Mouse (Mus musculus): ENCODE data around the gene Gfi1. TPM values are rescaled to one million over a fixed set of nuclear protein-coding genes. Genes with fewer than 3 reads are reported as not detected.

Gfi1 gene
- not detected in 2 replicates for polyA plus RNA-seq (2014; fragmentation: Nextera tagmentation; extraction: Ambion mirVana)

DNA sequence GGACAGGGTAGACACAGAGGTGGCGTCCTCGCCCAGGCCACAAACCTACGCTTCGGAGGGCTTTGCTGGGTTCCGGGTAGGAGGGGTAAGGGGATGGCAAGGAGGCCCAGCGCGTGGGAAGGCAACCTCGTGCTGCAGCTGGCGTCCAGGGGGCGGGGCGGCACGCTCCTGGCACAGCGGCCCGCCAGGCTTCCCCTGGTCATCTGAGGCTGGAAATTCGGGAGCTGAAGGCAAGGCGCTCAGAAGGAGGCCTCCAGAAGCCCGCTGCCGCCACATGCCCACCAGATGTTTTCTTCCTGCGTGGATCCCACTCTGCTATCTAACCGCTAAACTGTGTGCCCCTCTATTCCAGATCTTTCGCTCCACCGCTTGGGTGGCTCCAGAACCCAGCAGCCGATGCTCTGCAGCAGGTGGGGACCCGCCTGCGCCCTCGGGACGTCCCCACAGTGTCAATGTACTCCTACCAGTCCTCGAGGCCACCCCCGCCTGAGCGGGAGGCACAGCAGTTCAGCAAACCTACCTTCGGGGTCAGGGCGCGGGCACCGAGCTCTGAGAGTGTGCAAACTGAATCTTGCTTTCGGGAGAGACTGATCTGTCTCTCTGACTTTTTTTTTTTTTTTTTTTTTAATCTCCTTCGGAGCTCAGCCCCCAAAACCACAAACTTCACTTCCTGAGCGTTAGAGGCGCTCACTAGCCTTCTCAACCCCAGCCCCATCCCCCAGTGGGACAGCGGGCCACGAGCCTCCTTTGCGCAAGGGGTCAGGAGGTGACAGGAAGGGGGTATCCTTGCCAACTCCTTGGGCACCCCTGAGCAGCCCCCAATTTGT lies at the start of gene Gfi1:
Gene Gfi1 (minus strand): TSS at position 602 of the 827 bp plus-strand sequence.
- Histone ChIP-seq H3K36me3 (ENCODE audit: control insufficient read depth, insufficient read depth, low read length) (no peaks in the 10 kb centered on the region), H3K27ac (replicated peaks; ENCODE audit: low read depth, low read length) (no peak within 1 kb of the TSS), H3K9me3 (ENCODE audit: control insufficient read depth, low read length) (no peaks in the 10 kb centered on the region), H3K4me1 (ENCODE audit: control insufficient read depth, insufficient read depth, low read length) (peaks cover 23% of the 10 kb centered on the region), H3K4me3 (replicated peaks; ENCODE audit: low read depth, low read length) (peak within 1 kb of the TSS; percentile 15), H3K9ac (replicated peaks; ENCODE audit: low read length) (no peak within 1 kb of the TSS), H3K27me3 (ENCODE audit: control insufficient read depth, insufficient read depth, low read length) (peaks cover 83% of the 10 kb centered on the region), H3K4me2 (ENCODE audit: low read length) (peak within 1 kb of the TSS; percentile 43)
- no peak; the same call in 1 of the 2 replicates for ATAC-seq (ENCODE audit: low FRiP score, low TSS enrichment)
- WGBS: under 1% methylated on average over 41 of the region's 41 CpGs
- peak; percentile 30 for DNase-seq

DNA sequence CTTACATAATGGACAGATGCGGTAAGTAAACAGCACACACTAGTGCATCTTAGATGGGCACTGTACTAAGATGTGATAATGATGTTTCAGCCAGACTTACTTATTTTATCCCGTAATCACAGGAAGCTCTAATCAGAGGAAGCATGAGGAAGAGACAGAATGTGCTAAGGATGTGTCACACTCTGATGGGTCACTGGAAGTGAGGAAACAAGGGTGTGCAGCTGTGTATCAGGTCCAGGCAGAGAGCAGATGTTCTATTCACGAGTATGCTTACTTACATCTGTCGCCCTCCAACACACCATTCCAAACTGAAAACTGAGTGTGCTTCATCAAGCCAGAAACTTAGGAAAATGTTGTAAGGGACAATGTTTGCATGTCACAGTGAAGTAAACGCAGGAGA lies 46.2 kb upstream of the Gfi1 start:
- WGBS: 92% methylated on average over 5 of the region's 5 CpGs
- no peaks in the 10 kb centered on the region for H3K9me3 ChIP-seq (ENCODE audit: control insufficient read depth, low read length)
- no peak overlapping the region for H3K4me3 ChIP-seq (replicated peaks; ENCODE audit: low read depth, low read length)
- no peak overlapping the region for H3K9ac ChIP-seq (replicated peaks; ENCODE audit: low read length)
- ATAC-seq (ENCODE audit: low FRiP score, low TSS enrichment): no peak
- DNase-seq: no peak
- H3K27me3 ChIP-seq (ENCODE audit: control insufficient read depth, insufficient read depth, low read length): no peaks in the 10 kb centered on the region
- H3K4me2 ChIP-seq (ENCODE audit: low read length): no peak overlapping the region
- no peak overlapping the region for H3K27ac ChIP-seq (replicated peaks; ENCODE audit: low read depth, low read length)
- H3K36me3 ChIP-seq (ENCODE audit: control insufficient read depth, insufficient read depth, low read length): peaks cover 3% of the 10 kb centered on the region; the same call in 1 of the 2 replicates
- no peaks in the 10 kb centered on the region for H3K4me1 ChIP-seq (ENCODE audit: control insufficient read depth, insufficient read depth, low read length)

DNA sequence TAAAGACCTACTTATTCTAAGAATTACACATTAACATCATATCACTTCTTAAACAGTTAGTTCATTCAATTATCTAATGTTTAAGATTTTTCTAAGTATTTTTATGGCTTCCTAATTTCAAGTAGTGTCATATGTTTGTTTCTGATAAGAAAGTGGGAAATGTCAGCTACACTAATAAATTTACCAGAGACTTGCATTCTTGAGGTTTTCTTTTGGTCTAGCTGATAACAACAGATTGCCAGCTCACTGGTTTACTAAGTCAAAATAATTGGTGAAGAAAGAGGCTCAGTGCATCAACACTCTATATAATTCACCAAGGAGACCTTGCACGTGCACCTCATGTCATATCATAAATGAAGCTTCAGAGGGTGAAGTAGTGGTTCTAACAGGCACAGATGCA lies 42.4 kb upstream of the Gfi1 start:
- no peaks in the 10 kb centered on the region for H3K4me1 ChIP-seq (ENCODE audit: control insufficient read depth, insufficient read depth, low read length)
- H3K36me3 ChIP-seq (ENCODE audit: control insufficient read depth, insufficient read depth, low read length): peaks cover 3% of the 10 kb centered on the region; the same call in 1 of the 2 replicates
- no peak overlapping the region for H3K4me2 ChIP-seq (ENCODE audit: low read length)
- DNase-seq (no peak), ATAC-seq (ENCODE audit: low FRiP score, low TSS enrichment) (no peak)
- H3K27ac ChIP-seq (replicated peaks; ENCODE audit: low read depth, low read length): no peak overlapping the region
- no peak overlapping the region for H3K9ac ChIP-seq (replicated peaks; ENCODE audit: low read length)
- H3K27me3 ChIP-seq (ENCODE audit: control insufficient read depth, insufficient read depth, low read length): no peaks in the 10 kb centered on the region
- WGBS: 95% methylated on average over 1 of the region's 1 CpGs
- no peaks in the 10 kb centered on the region for H3K9me3 ChIP-seq (ENCODE audit: control insufficient read depth, low read length)
- H3K4me3 ChIP-seq (replicated peaks; ENCODE audit: low read depth, low read length): no peak overlapping the region

DNA sequence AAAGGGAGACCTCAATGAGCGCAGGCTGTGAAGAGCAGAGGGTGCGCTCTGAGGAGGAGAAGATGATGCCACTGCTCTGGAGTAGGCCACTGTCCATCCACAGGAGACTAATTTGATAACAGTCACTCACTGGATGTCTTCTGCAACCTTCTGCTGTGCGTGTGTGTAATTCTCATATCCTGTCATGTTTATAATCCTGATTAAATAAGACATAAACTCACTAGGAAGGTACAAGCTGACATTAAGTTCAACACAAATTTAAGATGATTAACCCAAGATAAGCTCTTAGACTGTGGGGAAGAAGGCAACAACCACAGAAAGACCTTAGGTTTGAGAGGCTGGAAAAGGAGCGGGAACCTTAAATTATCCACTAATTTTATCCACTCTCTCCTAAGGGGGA lies 40.1 kb upstream of the Gfi1 start:
- H3K27ac ChIP-seq (replicated peaks; ENCODE audit: low read depth, low read length): no peak overlapping the region
- WGBS: 94% methylated on average over 4 of the region's 4 CpGs
- no peak overlapping the region for H3K4me3 ChIP-seq (replicated peaks; ENCODE audit: low read depth, low read length)
- H3K4me2 ChIP-seq (ENCODE audit: low read length): no peak overlapping the region
- no peaks in the 10 kb centered on the region for H3K27me3 ChIP-seq (ENCODE audit: control insufficient read depth, insufficient read depth, low read length)
- H3K36me3 ChIP-seq (ENCODE audit: control insufficient read depth, insufficient read depth, low read length): no peaks in the 10 kb centered on the region
- ATAC-seq (ENCODE audit: low FRiP score, low TSS enrichment) (no peak), DNase-seq (no peak)
- no peaks in the 10 kb centered on the region for H3K9me3 ChIP-seq (ENCODE audit: control insufficient read depth, low read length)
- no peak overlapping the region for H3K9ac ChIP-seq (replicated peaks; ENCODE audit: low read length)
- no peaks in the 10 kb centered on the region for H3K4me1 ChIP-seq (ENCODE audit: control insufficient read depth, insufficient read depth, low read length)

DNA sequence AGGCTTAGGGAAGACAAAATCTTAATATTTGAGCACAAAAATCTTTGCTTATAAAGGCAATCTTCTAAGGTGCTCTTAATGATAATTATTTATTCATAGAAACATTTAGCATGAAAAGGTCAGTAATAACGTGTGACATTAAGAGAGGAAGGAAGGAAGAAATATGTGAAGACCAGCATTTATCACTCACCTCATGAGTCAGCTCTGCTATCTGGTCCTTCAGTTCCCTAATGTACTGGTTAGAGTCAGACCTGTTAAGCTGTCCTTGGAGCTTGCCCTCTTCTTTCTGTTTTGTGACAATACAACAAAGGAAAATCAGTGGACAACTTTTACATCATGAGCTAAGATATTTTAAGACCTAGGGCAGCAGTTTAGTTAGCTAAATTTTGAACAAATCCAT lies 38.6 kb upstream of the Gfi1 start:
- ATAC-seq (ENCODE audit: low FRiP score, low TSS enrichment) (no peak), DNase-seq (no peak)
- no peaks in the 10 kb centered on the region for H3K27me3 ChIP-seq (ENCODE audit: control insufficient read depth, insufficient read depth, low read length)
- H3K4me1 ChIP-seq (ENCODE audit: control insufficient read depth, insufficient read depth, low read length): no peaks in the 10 kb centered on the region
- H3K36me3 ChIP-seq (ENCODE audit: control insufficient read depth, insufficient read depth, low read length): no peaks in the 10 kb centered on the region
- H3K4me3 ChIP-seq (replicated peaks; ENCODE audit: low read depth, low read length): no peak overlapping the region
- H3K9ac ChIP-seq (replicated peaks; ENCODE audit: low read length): no peak overlapping the region
- 83% methylated on average over 1 of the region's 1 CpGs for WGBS
- no peak overlapping the region for H3K4me2 ChIP-seq (ENCODE audit: low read length)
- no peak overlapping the region for H3K27ac ChIP-seq (replicated peaks; ENCODE audit: low read depth, low read length)
- no peaks in the 10 kb centered on the region for H3K9me3 ChIP-seq (ENCODE audit: control insufficient read depth, low read length)

DNA sequence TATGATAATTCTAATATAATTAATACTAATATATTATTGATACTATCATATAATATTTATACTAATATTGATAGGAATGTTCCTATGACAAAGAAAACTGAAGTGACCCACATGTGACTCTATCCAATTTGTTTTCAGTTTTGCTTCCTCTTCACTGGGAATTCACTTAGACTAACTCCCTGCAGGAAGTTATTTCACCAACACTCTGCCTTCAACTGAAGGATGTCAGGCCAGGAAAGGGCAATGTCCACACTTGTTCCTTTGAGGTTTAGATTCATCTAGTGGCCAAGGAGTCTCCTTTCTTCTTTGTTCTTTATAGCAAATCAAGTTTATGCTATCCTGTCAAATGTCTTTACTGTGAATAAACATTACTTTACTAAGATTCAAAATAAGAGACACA lies 37.8 kb upstream of the Gfi1 start:
- H3K4me1 ChIP-seq (ENCODE audit: control insufficient read depth, insufficient read depth, low read length): no peaks in the 10 kb centered on the region
- DNase-seq: no peak
- no peak overlapping the region for H3K4me2 ChIP-seq (ENCODE audit: low read length)
- H3K27ac ChIP-seq (replicated peaks; ENCODE audit: low read depth, low read length): no peak overlapping the region
- H3K27me3 ChIP-seq (ENCODE audit: control insufficient read depth, insufficient read depth, low read length): no peaks in the 10 kb centered on the region
- H3K36me3 ChIP-seq (ENCODE audit: control insufficient read depth, insufficient read depth, low read length): no peaks in the 10 kb centered on the region
- no peak for ATAC-seq (ENCODE audit: low FRiP score, low TSS enrichment)
- no peak overlapping the region for H3K9ac ChIP-seq (replicated peaks; ENCODE audit: low read length)
- no peak overlapping the region for H3K4me3 ChIP-seq (replicated peaks; ENCODE audit: low read depth, low read length)
- H3K9me3 ChIP-seq (ENCODE audit: control insufficient read depth, low read length): no peaks in the 10 kb centered on the region

DNA sequence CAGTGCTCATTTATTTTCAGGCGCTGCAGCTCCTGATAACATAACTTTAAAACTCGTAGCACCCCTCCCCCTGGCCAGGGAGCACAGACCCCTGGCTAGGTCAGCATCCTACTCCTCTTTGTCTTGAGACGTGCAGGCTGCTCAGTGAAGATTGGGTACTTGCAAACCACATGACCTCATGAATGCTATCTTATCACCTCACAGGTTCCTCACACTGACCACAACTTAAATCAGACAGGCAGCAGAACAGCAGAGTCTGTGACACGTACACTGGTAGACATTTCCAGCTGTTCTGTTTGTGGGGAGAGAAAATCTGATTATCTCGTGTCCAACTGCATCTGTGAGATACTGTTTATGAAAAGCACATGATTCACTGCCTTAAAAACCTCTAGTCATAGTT lies 33.3 kb upstream of the Gfi1 start:
- no peak for DNase-seq
- no peak for ATAC-seq (ENCODE audit: low FRiP score, low TSS enrichment)
- H3K4me2 ChIP-seq (ENCODE audit: low read length): no peak overlapping the region
- H3K27me3 ChIP-seq (ENCODE audit: control insufficient read depth, insufficient read depth, low read length): no peaks in the 10 kb centered on the region
- H3K9me3 ChIP-seq (ENCODE audit: control insufficient read depth, low read length): no peaks in the 10 kb centered on the region
- 0 out of 2 replicates have a peak, but pooled peaks cover 5% of the 10 kb centered on the region for H3K36me3 ChIP-seq (ENCODE audit: control insufficient read depth, insufficient read depth, low read length)
- no peaks in the 10 kb centered on the region for H3K4me1 ChIP-seq (ENCODE audit: control insufficient read depth, insufficient read depth, low read length)
- WGBS: 70% methylated on average over 5 of the region's 5 CpGs
- no peak overlapping the region for H3K9ac ChIP-seq (replicated peaks; ENCODE audit: low read length)
- no peak overlapping the region for H3K27ac ChIP-seq (replicated peaks; ENCODE audit: low read depth, low read length)
- no peak overlapping the region for H3K4me3 ChIP-seq (replicated peaks; ENCODE audit: low read depth, low read length)

DNA sequence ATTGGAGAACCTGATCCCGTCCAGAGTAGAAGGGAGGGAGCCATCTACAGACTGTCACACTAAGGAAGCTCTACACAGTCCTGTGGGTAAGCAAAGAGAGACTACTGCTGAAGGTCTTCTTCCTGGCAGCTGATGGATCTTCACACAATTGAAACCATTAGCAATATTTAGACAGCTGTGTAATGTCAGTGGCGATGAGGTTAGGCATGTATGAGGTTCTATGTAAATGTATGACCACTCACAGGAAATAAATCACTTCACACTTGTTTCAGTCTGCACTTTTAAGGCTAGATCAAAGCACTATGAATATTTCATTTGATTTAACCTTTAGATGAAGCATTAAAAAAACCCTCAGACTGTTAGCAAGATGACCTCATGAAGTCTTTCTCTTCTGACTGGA lies 30.2 kb upstream of the Gfi1 start:
- 84% methylated on average over 2 of the region's 2 CpGs for WGBS
- H3K4me3 ChIP-seq (replicated peaks; ENCODE audit: low read depth, low read length): no peak overlapping the region
- no peaks in the 10 kb centered on the region for H3K9me3 ChIP-seq (ENCODE audit: control insufficient read depth, low read length)
- no peak for DNase-seq
- no peak for ATAC-seq (ENCODE audit: low FRiP score, low TSS enrichment)
- H3K4me1 ChIP-seq (ENCODE audit: control insufficient read depth, insufficient read depth, low read length): no peaks in the 10 kb centered on the region
- H3K4me2 ChIP-seq (ENCODE audit: low read length): no peak overlapping the region
- no peak overlapping the region for H3K27ac ChIP-seq (replicated peaks; ENCODE audit: low read depth, low read length)
- no peaks in the 10 kb centered on the region for H3K27me3 ChIP-seq (ENCODE audit: control insufficient read depth, insufficient read depth, low read length)
- no peak overlapping the region for H3K9ac ChIP-seq (replicated peaks; ENCODE audit: low read length)
- 0 out of 2 replicates have a peak, but pooled peaks cover 5% of the 10 kb centered on the region for H3K36me3 ChIP-seq (ENCODE audit: control insufficient read depth, insufficient read depth, low read length)

DNA sequence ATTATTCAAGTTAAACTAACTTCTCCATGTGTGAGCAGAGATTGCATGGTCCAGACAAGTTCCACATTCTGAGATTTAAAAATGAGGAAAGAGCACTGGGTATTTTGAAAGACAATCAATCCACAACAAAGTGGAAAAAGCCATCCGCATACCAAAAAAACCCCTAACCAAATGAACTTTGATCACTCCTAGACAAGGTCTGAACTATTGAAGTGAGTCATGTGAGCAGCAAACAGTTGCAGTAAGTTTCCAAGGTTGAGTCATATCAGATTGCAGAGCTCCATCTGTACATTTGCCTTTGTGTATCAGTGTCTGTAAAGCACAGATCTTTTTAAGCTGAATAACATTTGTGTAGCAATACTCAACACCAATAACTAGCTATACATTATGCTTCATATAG lies 28.9 kb upstream of the Gfi1 start:
- H3K4me1 ChIP-seq (ENCODE audit: control insufficient read depth, insufficient read depth, low read length): no peaks in the 10 kb centered on the region
- no peak overlapping the region for H3K27ac ChIP-seq (replicated peaks; ENCODE audit: low read depth, low read length)
- H3K36me3 ChIP-seq (ENCODE audit: control insufficient read depth, insufficient read depth, low read length): 0 out of 2 replicates have a peak, but pooled peaks cover 5% of the 10 kb centered on the region
- H3K4me3 ChIP-seq (replicated peaks; ENCODE audit: low read depth, low read length): no peak overlapping the region
- H3K27me3 ChIP-seq (ENCODE audit: control insufficient read depth, insufficient read depth, low read length): no peaks in the 10 kb centered on the region
- DNase-seq (no peak), ATAC-seq (ENCODE audit: low FRiP score, low TSS enrichment) (no peak)
- H3K4me2 ChIP-seq (ENCODE audit: low read length): no peak overlapping the region
- WGBS: 98% methylated on average over 1 of the region's 1 CpGs
- no peaks in the 10 kb centered on the region for H3K9me3 ChIP-seq (ENCODE audit: control insufficient read depth, low read length)
- no peak overlapping the region for H3K9ac ChIP-seq (replicated peaks; ENCODE audit: low read length)
